Mouse (Mus musculus) liver, postnatal 0 days (tissue): ENCODE measurements around the gene Slc29a2.

Experiments used
- CTCF ChIP-seq: sonication (generic); IDR thresholded peaks from 2 replicates; pipeline ENCODE4 v1.5.1; 2016; ENCODE audit warnings: antibody characterized with exemption, low read depth
- EP300 ChIP-seq: IDR thresholded peaks from 2 replicates; pipeline ENCODE4 v1.6.1; 2016; ENCODE audit warnings: antibody characterized with exemption, low read depth, mild to moderate bottlenecking

GRCm38 (mm10) chr19:4994043-4994442 lies 29.6 kb upstream of the Slc29a2 start:
- TF ChIP-seq EP300 (no peak), CTCF (no peak)
